Mouse (Mus musculus) heart, adult 2 months (tissue): ENCODE results near the gene Myo19. TPM values are rescaled to one million over a fixed set of nuclear protein-coding genes. Genes with fewer than 3 reads are reported as not detected.
A peak's percentile ranks its signal among the peaks of the same experiment; 100 is the strongest.

ENCODE experiments used
- DNase-seq, 2 experiments: peaks; one replicate each; pipeline ENCODE4 v3.0.0; 2021
- H3K27ac ChIP-seq: fragments of 200-600 bp; 2 replicates; pipeline ENCODE4 v1.8.1; 2022
- H3K27me3 ChIP-seq: fragments of 200-500 bp; 2 replicates; pipeline ENCODE4 v1.6.1; 2012; ENCODE audit warnings: mild to moderate bottlenecking, low read length, inconsistent platforms, mixed read lengths; ENCODE audit not compliant: control insufficient read depth, insufficient read depth
- H3K36me3 ChIP-seq: fragments of 200-500 bp; 2 replicates; pipeline ENCODE4 v1.6.1; 2012; ENCODE audit warnings: low read length, inconsistent platforms; ENCODE audit not compliant: control insufficient read depth, insufficient read depth
- H3K4me1 ChIP-seq: fragments of 200-500 bp; 2 replicates; pipeline ENCODE4 v1.6.1; 2011; ENCODE audit warnings: low read length; ENCODE audit not compliant: control insufficient read depth, insufficient read depth
- H3K4me3 ChIP-seq: fragments of 200-600 bp; 2 replicates; pipeline ENCODE4 v1.8.1; 2022
- H3K79me2 ChIP-seq: fragments of 200-500 bp; replicated peaks from 2 replicates; pipeline ENCODE4 v1.6.1; 2012; ENCODE audit warnings: mild to moderate bottlenecking, inconsistent platforms, low read length, moderate library complexity, mixed read lengths; ENCODE audit not compliant: control insufficient read depth, insufficient read depth
- H3K9ac ChIP-seq: fragments of 200-500 bp; 2 replicates; pipeline ENCODE4 v1.6.1; 2012; ENCODE audit warnings: low read depth, mild to moderate bottlenecking, control low read depth, inconsistent platforms, low read length, mixed read lengths
- CTCF ChIP-seq: fragments of 200-600 bp; IDR thresholded peaks from 2 replicates; pipeline ENCODE4 v1.8.1; 2022; ENCODE audit warnings: antibody characterized with exemption, mild to moderate bottlenecking, moderate library complexity
- EP300 ChIP-seq: fragments of 200-500 bp; IDR thresholded peaks from 2 replicates; pipeline ENCODE4 v1.6.1; 2011; ENCODE audit warnings: low read depth, low read length, control low read depth; ENCODE audit not compliant: insufficient read depth
- POLR2A ChIP-seq: fragments of 200-500 bp; IDR thresholded peaks from 2 replicates; pipeline ENCODE4 v1.6.1; 2011; ENCODE audit warnings: mild to moderate bottlenecking, low read depth, low read length, control low read depth; ENCODE audit not compliant: insufficient read depth
- WGBS: fragments of 180-500 bp; shearing (Covaris S2); methylation state at CpG from one replicate; pipeline ENCODE4 v1.1.7; 2018; 5-methylcytosine and 5-hydroxymethylcytosine counted together
- intact Hi-C: fragments of 180-260 bp; cut with DNase I; formaldehyde crosslinking; loops from one replicate; pipeline ENCODE4 v1.15.1; 2025
- polyA plus RNA-seq: library from polyadenylated mRNA; depleted of rRNA; stranded (reverse); fragments of >200 nt; gene quantifications from 2 replicates; pipeline ENCODE4 v1.2.3, GENCODE M21; 2012
- total RNA-seq, 2 experiments: library from RNA; stranded (reverse); gene quantifications; 2 replicates each; pipeline ENCODE4 v1.2.3; 2021

Gene Myo19
- total and polyA plus RNA-seq, 3 experiments: 5.7 to 7.5 (median 5.9) TPM

GRCm38 (mm10) chr11:84865268-84865667 lies 14.7 kb upstream of the Myo19 start:
- Histone ChIP-seq H3K9ac (no peak overlapping the region), H3K27me3 (no peaks in the 10 kb centered on the region), H3K4me1 (peaks cover 8% of the 10 kb centered on the region), H3K4me3 (no peak overlapping the region), H3K36me3 (peaks cover 38% of the 10 kb centered on the region), H3K79me2 (peaks cover 3% of the 10 kb centered on the region; the same call in 1 of the 2 replicates), H3K27ac (no peak overlapping the region)
- DNase-seq: no peak
- 42% methylated on average over 2 of the region's 2 CpGs for WGBS
- intact Hi-C loops: no loop called here
- TF ChIP-seq POLR2A (no peak), CTCF (no peak), EP300 (no peak)

DNA sequence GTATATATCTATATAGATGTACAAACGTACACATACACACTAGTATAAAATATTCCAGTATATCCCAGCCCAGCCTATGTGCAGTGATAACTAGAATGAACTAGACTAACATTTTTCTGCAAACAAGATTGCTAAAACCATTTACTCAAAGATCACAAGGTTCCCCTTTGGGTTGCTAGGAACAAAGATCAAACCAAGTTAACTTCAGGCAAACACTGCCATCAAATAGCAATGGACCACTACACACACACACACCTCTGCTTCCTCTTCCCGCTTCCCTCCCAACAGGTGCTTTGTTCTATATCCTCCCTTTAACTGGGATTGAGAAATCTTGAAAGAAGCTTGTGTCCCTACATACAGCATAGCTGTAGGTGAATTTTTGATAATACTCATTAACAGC lies 12.4 kb upstream of the Myo19 start:
- peaks cover 31% of the 10 kb centered on the region for H3K36me3 ChIP-seq
- WGBS: 72% methylated on average over 2 of the region's 2 CpGs
- H3K27me3 ChIP-seq: no peaks in the 10 kb centered on the region
- H3K4me1 ChIP-seq: peaks cover 8% of the 10 kb centered on the region
- no peak overlapping the region for H3K9ac ChIP-seq
- H3K27ac ChIP-seq: no peak overlapping the region
- TF ChIP-seq EP300 (no peak), POLR2A (no peak), CTCF (no peak)
- peaks cover 1% of the 10 kb centered on the region; the same call in 1 of the 2 replicates for H3K79me2 ChIP-seq
- no peak for DNase-seq
- H3K4me3 ChIP-seq: no peak overlapping the region
- intact Hi-C loops: no loop called here

DNA sequence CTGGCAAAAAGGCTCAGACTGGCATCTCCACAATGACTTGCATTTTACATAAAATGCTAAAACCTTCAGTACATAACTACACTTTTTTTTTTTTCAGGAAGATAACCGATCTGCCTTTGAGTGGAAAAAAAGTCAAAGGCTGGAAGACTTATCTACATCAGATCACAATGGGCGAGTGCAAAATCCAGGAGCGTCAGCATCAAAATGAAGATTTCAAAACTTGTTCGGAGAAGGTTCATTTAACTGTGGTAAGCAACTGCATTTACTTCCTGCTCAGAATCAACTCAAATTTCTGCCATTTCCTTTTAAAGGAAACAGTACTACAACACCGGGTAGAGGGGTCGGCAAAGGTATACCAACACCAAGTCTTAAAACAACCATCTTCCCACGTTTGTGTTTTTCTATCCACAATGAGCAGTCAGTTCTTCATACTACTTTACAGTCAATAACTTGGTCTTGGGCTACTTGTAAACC lies 11.1 kb upstream of the Myo19 start:
- no peak for DNase-seq
- TF ChIP-seq POLR2A (no peak), CTCF (no peak), EP300 (no peak)
- Histone ChIP-seq H3K27ac (peak overlapping the region; percentile 100), H3K4me3 (peak overlapping the region; percentile 71), H3K36me3 (peaks cover 31% of the 10 kb centered on the region), H3K79me2 (peaks cover 1% of the 10 kb centered on the region; the same call in 1 of the 2 replicates), H3K4me1 (peaks cover 8% of the 10 kb centered on the region), H3K9ac (no peak overlapping the region; the same call in 1 of the 2 replicates), H3K27me3 (no peaks in the 10 kb centered on the region)
- WGBS: 5% methylated on average over 7 of the region's 7 CpGs
- intact Hi-C loops: no loop called here

GRCm38 (mm10) chr11:84869537-84870232 lies 10.3 kb upstream of the Myo19 start:
- no peaks in the 10 kb centered on the region for H3K27me3 ChIP-seq
- WGBS: under 1% methylated on average over 49 of the region's 61 CpGs
- H3K27ac ChIP-seq: peak overlapping the region; percentile 100
- TF ChIP-seq CTCF: no peak
- TF ChIP-seq POLR2A: peak; percentile 43; the same call in 1 of the 2 replicates
- peaks cover 27% of the 10 kb centered on the region for H3K36me3 ChIP-seq
- H3K4me3 ChIP-seq: peak overlapping the region; percentile 71
- peak overlapping the region; percentile 84 for H3K9ac ChIP-seq
- intact Hi-C loops: loop anchor here (1.0 to 5.0 kb wide), 2 partner anchors 40 to 357 kb away; partner anchors contain the start of gene Aatf
- H3K4me1 ChIP-seq: peaks cover 8% of the 10 kb centered on the region
- peak; percentile 90 to 93 for DNase-seq
- H3K79me2 ChIP-seq: peaks cover 1% of the 10 kb centered on the region; the same call in 1 of the 2 replicates

DNA sequence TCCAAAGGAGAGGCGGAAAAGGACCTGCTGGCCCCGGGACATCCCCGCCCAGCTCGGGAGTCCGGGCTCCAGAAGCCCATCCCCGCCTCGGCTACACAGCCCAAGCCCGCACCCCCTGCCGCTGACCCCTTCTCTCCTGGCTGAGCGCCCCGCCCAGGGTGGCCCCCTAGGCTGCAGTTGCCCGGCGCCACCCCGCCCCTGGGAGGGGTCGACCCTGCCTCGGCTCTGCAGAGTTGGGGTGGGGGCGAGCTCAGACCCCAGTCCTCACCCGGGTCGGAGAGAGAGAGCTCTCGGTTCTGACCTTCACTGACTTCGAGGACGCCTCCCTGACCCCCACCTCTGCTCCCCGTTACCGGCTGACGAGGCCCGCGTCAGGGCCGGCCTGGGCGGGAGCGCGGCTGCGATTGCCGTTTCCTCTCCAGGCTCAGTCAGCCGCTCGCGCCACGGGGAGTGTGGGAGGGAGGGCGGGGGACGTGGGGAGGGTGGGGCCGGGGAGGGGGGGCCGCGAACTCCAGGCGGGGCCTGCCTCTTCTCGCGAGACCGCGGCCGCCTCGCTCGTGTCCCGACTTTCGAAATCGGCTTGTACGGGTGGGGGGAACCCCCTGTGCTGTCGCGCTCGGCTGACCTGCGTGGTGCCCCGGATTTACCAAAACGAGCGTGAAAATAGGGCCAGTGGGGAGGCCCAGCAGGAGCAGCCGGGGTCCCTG lies 9.5 kb upstream of the Myo19 start, which contains the start of gene Ggnbp2:
Ggnbp2 (minus strand) TSS at position 481 of the 707 bp plus-strand sequence.
- Histone ChIP-seq H3K27ac (peak within 1 kb of the TSS; percentile 100), H3K36me3 (peaks cover 21% of the 10 kb centered on the region), H3K4me1 (peaks cover 7% of the 10 kb centered on the region), H3K9ac (peak within 1 kb of the TSS; percentile 93), H3K27me3 (no peaks in the 10 kb centered on the region), H3K79me2 (peaks cover 1% of the 10 kb centered on the region; the same call in 1 of the 2 replicates), H3K4me3 (peak within 1 kb of the TSS; percentile 71)
- intact Hi-C loops: loop anchor here (1.0 to 5.0 kb wide), 3 partner anchors 10 to 358 kb away; partner anchors contain the start of genes Aatf, Myo19 and Pigw
- DNase-seq: peak; percentile 95
- TF ChIP-seq EP300: 0 out of 2 replicates have a peak, but pooled peaks have one; percentile 8
- no peak for TF ChIP-seq CTCF
- TF ChIP-seq POLR2A: peak; percentile 85
- WGBS: under 1% methylated on average over 56 of the region's 62 CpGs
